8 mouse cellular contexts compared by ENCODE assay signal in the genomic region with DNA sequence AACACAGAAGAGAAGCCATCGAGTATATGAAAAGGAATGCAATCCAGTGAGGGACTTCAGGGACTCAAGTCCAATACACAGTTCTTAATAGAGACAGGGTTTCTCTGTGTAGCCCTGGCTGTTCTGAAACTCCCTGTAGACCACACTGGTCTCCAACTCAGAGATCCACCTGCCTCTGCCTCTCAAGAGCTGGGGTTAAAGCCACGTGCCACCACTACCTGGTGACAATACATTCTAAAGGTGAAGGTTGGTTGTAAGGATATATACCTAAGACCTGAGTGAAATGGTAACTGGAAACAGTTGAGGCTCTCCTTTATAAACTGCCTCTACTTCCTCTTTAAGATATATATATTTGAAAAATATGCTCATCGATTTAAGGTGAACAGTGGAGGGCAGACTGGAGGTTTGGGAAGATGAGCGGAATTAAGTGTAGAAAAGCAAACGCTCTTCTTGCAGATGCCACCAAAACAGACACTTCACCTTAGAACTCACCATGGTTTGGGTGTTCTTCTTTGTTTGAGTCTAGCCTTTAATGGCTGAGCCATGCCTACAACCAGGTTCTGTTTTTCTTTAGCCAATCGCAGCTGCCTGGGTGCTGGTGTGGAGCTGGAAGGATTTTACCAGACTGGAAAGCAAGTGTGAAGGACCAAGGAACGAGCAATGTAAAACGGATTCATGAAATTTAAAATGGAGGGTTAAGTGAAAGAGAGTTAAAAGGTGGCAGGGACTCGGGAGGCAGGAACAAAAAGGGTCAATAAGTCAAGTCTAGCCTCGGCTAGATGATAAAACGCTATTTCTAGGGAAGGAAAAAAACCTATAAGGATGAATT. TPM values are rescaled to one million over a fixed set of nuclear protein-coding genes. Genes with fewer than 3 reads are reported as not detected.
DNase-seq lines count a peak whose midpoint lies in the region; ATAC-seq lines count a peak whose summit lies in the region.

No protein-coding gene starts in this region.

- peaks cover 28% of the 10 kb centered on the region for H3K36me3 ChIP-seq in kidney, embryonic 15.5 days
- H3K36me3 ChIP-seq in forebrain, embryonic 11.5 days (ENCODE audit: control insufficient read depth, insufficient read depth, low read length), result peaks cover 5% of the 10 kb centered on the region
- peaks cover 16% of the 10 kb centered on the region; the same call in 1 of the 2 replicates for H3K36me3 ChIP-seq in liver, embryonic 11.5 days (ENCODE audit: control insufficient read depth, insufficient read depth, low read length)
- peaks cover 12% of the 10 kb centered on the region for H3K36me3 ChIP-seq in stomach, embryonic 15.5 days

- H3K4me3 ChIP-seq in kidney, embryonic 15.5 days (replicated peaks), result peak overlapping the region; percentile 74
- H3K4me3 ChIP-seq in forebrain, embryonic 11.5 days (ENCODE audit: low read depth, low read length), result peak overlapping the region; percentile 56
- peak overlapping the region; percentile 59 for H3K4me3 ChIP-seq in liver, embryonic 11.5 days (ENCODE audit: low read depth, low read length)
- H3K4me3 ChIP-seq in stomach, embryonic 15.5 days (replicated peaks), result peak overlapping the region; percentile 67

- H3K27me3 ChIP-seq in kidney, embryonic 15.5 days, result no peaks in the 10 kb centered on the region
- H3K27me3 ChIP-seq in forebrain, embryonic 11.5 days (ENCODE audit: control insufficient read depth, insufficient read depth, low read length), result no peaks in the 10 kb centered on the region
- no peaks in the 10 kb centered on the region for H3K27me3 ChIP-seq in liver, embryonic 11.5 days (replicated peaks; ENCODE audit: control insufficient read depth, insufficient read depth, low read length)
- no peaks in the 10 kb centered on the region for H3K27me3 ChIP-seq in stomach, embryonic 15.5 days (replicated peaks)

- WGBS in kidney, embryonic 15.5 days, result 44% methylated on average over 11 of the region's 11 CpGs
- 53% methylated on average over 11 of the region's 11 CpGs for WGBS in forebrain, embryonic 11.5 days
- WGBS in liver, embryonic 11.5 days, result 38% methylated on average over 11 of the region's 11 CpGs
- 40% methylated on average over 11 of the region's 11 CpGs for WGBS in stomach, embryonic 15.5 days

- H3K4me1 ChIP-seq in kidney, embryonic 15.5 days, result peaks cover 29% of the 10 kb centered on the region
- peaks cover 5% of the 10 kb centered on the region for H3K4me1 ChIP-seq in forebrain, embryonic 11.5 days (replicated peaks; ENCODE audit: control insufficient read depth, insufficient read depth, low read length)
- H3K4me1 ChIP-seq in liver, embryonic 11.5 days (replicated peaks; ENCODE audit: control insufficient read depth, insufficient read depth, low read length), result peaks cover 7% of the 10 kb centered on the region
- H3K4me1 ChIP-seq in stomach, embryonic 15.5 days, result peaks cover 8% of the 10 kb centered on the region

- H3K9ac ChIP-seq in kidney, embryonic 15.5 days, result peak overlapping the region; percentile 66
- peak overlapping the region; percentile 86 for H3K9ac ChIP-seq in forebrain, embryonic 11.5 days (ENCODE audit: low read length)
- H3K9ac ChIP-seq in liver, embryonic 11.5 days (ENCODE audit: low read depth, low read length), result peak overlapping the region; percentile 90
- peak overlapping the region; percentile 50 for H3K9ac ChIP-seq in stomach, embryonic 15.5 days

- peak overlapping the region; percentile 66 for H3K4me2 ChIP-seq in kidney, embryonic 15.5 days
- peak overlapping the region; percentile 67 for H3K4me2 ChIP-seq in forebrain, embryonic 11.5 days (ENCODE audit: low read depth, low read length, severe bottlenecking)
- peak overlapping the region; percentile 65 for H3K4me2 ChIP-seq in liver, embryonic 11.5 days
- H3K4me2 ChIP-seq in stomach, embryonic 15.5 days, result peak overlapping the region; percentile 56

- no peak for ATAC-seq in kidney, embryonic 15.5 days (replicated peaks; ENCODE audit: low FRiP score)
- ATAC-seq in forebrain, embryonic 11.5 days (replicated peaks; ENCODE audit: low FRiP score), result no peak
- ATAC-seq in liver, embryonic 11.5 days (replicated peaks; ENCODE audit: low FRiP score), result no peak
- ATAC-seq in stomach, embryonic 15.5 days (ENCODE audit: insufficient read depth, low FRiP score, low read depth), result no peak
- no peak for ATAC-seq in monocyte, adult 5-6 weeks (replicated peaks; ENCODE audit: insufficient number of reproducible peaks, low FRiP score, low TSS enrichment, poor library complexity, severe bottlenecking)

- no peaks in the 10 kb centered on the region for H3K9me3 ChIP-seq in kidney, embryonic 15.5 days (replicated peaks)
- H3K9me3 ChIP-seq in forebrain, embryonic 11.5 days (ENCODE audit: control insufficient read depth, low read length), result no peaks in the 10 kb centered on the region
- H3K9me3 ChIP-seq in liver, embryonic 11.5 days (ENCODE audit: control insufficient read depth, low read length), result no peaks in the 10 kb centered on the region
- H3K9me3 ChIP-seq in stomach, embryonic 15.5 days, result no peaks in the 10 kb centered on the region

- no peak for DNase-seq in kidney, adult 11 months
- peak; percentile 11 for DNase-seq in MN1 (ENCODE audit: low spot score)
- no peak for DNase-seq in forebrain, embryonic 11.5 days (ENCODE audit: low spot score)
- DNase-seq in liver, embryonic 11.5 days (ENCODE audit: low spot score), result peak; percentile 49
- no peak for DNase-seq in adrenal gland, adult 8-10 months

- peak overlapping the region; percentile 97 for H3K27ac ChIP-seq in kidney, embryonic 15.5 days
- no peak overlapping the region; the same call in 1 of the 2 replicates for H3K27ac ChIP-seq in forebrain, embryonic 11.5 days (ENCODE audit: low read depth, low read length)
- peak overlapping the region; percentile 98 for H3K27ac ChIP-seq in liver, embryonic 11.5 days (ENCODE audit: low read depth, low read length)
- peak overlapping the region; percentile 95 for H3K27ac ChIP-seq in stomach, embryonic 15.5 days

RNA-seq across cellular contexts. Expression of gene Ppp2r3c, which starts 1.1 kb away (rescaled TPM):
- polyA plus RNA-seq in kidney, embryonic 15.5 days (2015; fragmentation: Nextera tagmentation; extraction: Ambion mirVana), result 15.3 and 16.2 TPM in 2 replicates
- polyA plus RNA-seq in forebrain, embryonic 11.5 days (2014; fragmentation: Nextera tagmentation; extraction: Ambion mirVana), result 28.4 and 35.8 TPM in 2 replicates
- 18.9 and 21.7 TPM in 2 replicates for polyA plus RNA-seq in liver, embryonic 11.5 days (2014; fragmentation: Nextera tagmentation; extraction: Ambion mirVana)
- polyA plus RNA-seq in stomach, embryonic 15.5 days (2015; fragmentation: Nextera tagmentation; extraction: Ambion mirVana), result 9.5 and 11.6 TPM in 2 replicates
- total RNA-seq in monocyte, adult 5-6 weeks (2017), result 28.2 to 34.0 TPM (median 32.2 TPM) in 3 replicates
- 10 to 100 TPM in 3 of 4 experiments, 1 to 10 TPM in 1; 8.6 to 15.4 (median 12.0) TPM for total RNA-seq in adrenal gland, adult 8-10 months (2022)

RNA-seq across cellular contexts. Expression of gene 1110008L16Rik, which starts 2.3 kb away (rescaled TPM):
- polyA plus RNA-seq in kidney, embryonic 15.5 days (2015; fragmentation: Nextera tagmentation; extraction: Ambion mirVana), result 15.9 and 16.5 TPM in 2 replicates
- polyA plus RNA-seq in forebrain, embryonic 11.5 days (2014; fragmentation: Nextera tagmentation; extraction: Ambion mirVana), result 15.6 and 16.0 TPM in 2 replicates
- 19.0 and 24.8 TPM in 2 replicates for polyA plus RNA-seq in liver, embryonic 11.5 days (2014; fragmentation: Nextera tagmentation; extraction: Ambion mirVana)
- 22.2 and 23.1 TPM in 2 replicates for polyA plus RNA-seq in stomach, embryonic 15.5 days (2015; fragmentation: Nextera tagmentation; extraction: Ambion mirVana)
- total RNA-seq in monocyte, adult 5-6 weeks (2017), result 3.5 to 7.1 TPM (median 5.1 TPM) in 3 replicates
- 10 to 100 TPM; 17.7 to 25.8 (median 22.2) TPM for total RNA-seq in adrenal gland, adult 8-10 months (2022)

Comparison
In these comparisons a context has a peak if more than half of its experiments do, and no peak if none do; other contexts are left out.
1. DNase-seq: peak in MN1 (single experiment) and liver, embryonic 11.5 days (single experiment); none in kidney, adult 11 months (single experiment), forebrain, embryonic 11.5 days (single experiment) and adrenal gland, adult 8-10 months (single experiment).
2. Peak in every context shown above with its lines, with median percentiles within 50 percentile points of each other: H3K4me2 ChIP-seq, H3K4me3 ChIP-seq and H3K9ac ChIP-seq.